Mouse (Mus musculus) neural tube, embryonic 11.5 days (tissue): ENCODE data around the gene Ppp1r14a. TPM values are rescaled to one million over a fixed set of nuclear protein-coding genes. Genes with fewer than 3 reads are reported as not detected.
A peak's percentile ranks its signal among the peaks of the same experiment; 100 is the strongest.

Experiments
- ATAC-seq: fragments of 200-750 bp; cut with Nextera tagmentation; 2 replicates; pipeline ENCODE4 v1.8.0; 2017; ENCODE audit warnings: moderate number of reproducible peaks, mild to moderate bottlenecking, moderate TSS enrichment, moderate library complexity; ENCODE audit not compliant: insufficient read depth, low FRiP score, low TSS enrichment
- DNase-seq: peaks from one replicate; pipeline ENCODE4 v3.0.0-alpha.2; 2015; ENCODE audit warnings: low spot score
- H3K27ac ChIP-seq: fragments of 300-500 bp; sonication (generic); 2 replicates; pipeline ENCODE4 v1.5.1; 2014; ENCODE audit warnings: low read depth, mild to moderate bottlenecking, low read length
- H3K27me3 ChIP-seq: fragments of 300-500 bp; sonication (generic); 2 replicates; pipeline ENCODE4 v1.6.1; 2014; ENCODE audit warnings: mild to moderate bottlenecking, low read length, mixed read lengths; ENCODE audit not compliant: control insufficient read depth, insufficient read depth
- H3K36me3 ChIP-seq: fragments of 300-500 bp; sonication (generic); 2 replicates; pipeline ENCODE4 v1.6.1; 2014; ENCODE audit warnings: mild to moderate bottlenecking, low read length, moderate library complexity, mixed read lengths; ENCODE audit not compliant: control insufficient read depth, insufficient read depth
- H3K4me1 ChIP-seq: fragments of 300-500 bp; sonication (generic); 2 replicates; pipeline ENCODE4 v1.6.1; 2014; ENCODE audit warnings: low read length, mixed read lengths; ENCODE audit not compliant: control insufficient read depth, insufficient read depth
- H3K4me2 ChIP-seq: fragments of 300-500 bp; sonication (generic); 2 replicates; pipeline ENCODE4 v1.6.1; 2014; ENCODE audit warnings: low read depth, mild to moderate bottlenecking, moderate library complexity
- H3K4me3 ChIP-seq: fragments of 300-500 bp; sonication (generic); 2 replicates; pipeline ENCODE4 v1.5.1; 2014; ENCODE audit warnings: low read depth, low read length
- H3K9ac ChIP-seq: fragments of 300-500 bp; sonication (generic); 2 replicates; pipeline ENCODE4 v1.6.1; 2014; ENCODE audit warnings: mild to moderate bottlenecking, low read length
- H3K9me3 ChIP-seq: fragments of 300-500 bp; sonication (generic); 2 replicates; pipeline ENCODE4 v1.6.1; 2016; ENCODE audit warnings: low read length; ENCODE audit not compliant: control insufficient read depth
- WGBS: fragments of 180-500 bp; shearing (Covaris S2); extraction: QIAGEN DNeasy Blood & Tissue Kit; methylation state at CpG from one replicate; pipeline ENCODE4 v1.1.7; 2014; 5-methylcytosine and 5-hydroxymethylcytosine counted together
- polyA plus RNA-seq: library from polyadenylated mRNA; unstranded; fragments of >200 nt; fragmentation: Nextera tagmentation; extraction: Ambion mirVana; gene quantifications from 2 replicates; pipeline ENCODE4 v1.2.1, GENCODE M21; 2014

Ppp1r14a gene
- polyA plus RNA-seq, 1 experiment from 2014 or later: 55.8 TPM

DNA sequence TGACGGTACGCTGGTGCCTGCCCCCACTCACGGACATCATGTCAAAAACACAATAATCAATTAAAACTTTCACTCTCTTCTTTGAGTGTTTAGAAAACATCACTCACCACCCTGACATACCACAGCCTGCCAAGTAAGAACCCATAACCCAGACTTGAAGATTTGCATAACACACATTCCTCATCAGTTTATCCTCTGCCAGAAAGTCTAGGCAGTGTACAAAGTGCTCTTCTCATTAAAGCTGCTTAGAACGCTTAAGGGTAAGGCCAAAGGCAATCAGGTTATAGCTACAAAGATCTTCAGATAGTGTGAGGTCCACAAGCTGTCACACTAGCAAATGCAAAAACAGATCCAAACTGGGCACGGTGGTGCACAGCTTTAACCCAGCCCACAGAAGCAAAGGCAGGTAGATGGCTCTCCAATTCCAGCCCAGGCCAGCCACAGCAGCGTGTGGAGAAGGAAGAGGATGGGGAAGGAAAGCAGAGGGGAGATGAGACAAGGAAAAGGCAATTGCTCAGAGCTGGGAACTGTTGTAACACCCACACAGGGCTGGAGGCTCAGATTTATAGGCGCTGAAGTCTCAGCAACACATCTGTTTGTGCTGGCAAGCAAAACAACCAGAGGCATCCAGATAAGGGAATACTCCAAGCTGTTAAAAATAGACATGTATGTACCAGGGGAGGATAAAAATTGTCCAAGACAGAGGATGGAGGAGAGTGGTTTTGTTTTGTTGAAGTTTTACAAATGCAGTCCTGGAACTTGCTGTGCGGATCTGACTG is 17.2 kb upstream of the Ppp1r14a start:
- Histone ChIP-seq H3K36me3 (no peaks in the 10 kb centered on the region), H3K4me2 (no peak overlapping the region), H3K9ac (no peak overlapping the region), H3K4me3 (no peak overlapping the region), H3K4me1 (no peaks in the 10 kb centered on the region), H3K9me3 (no peaks in the 10 kb centered on the region), H3K27ac (no peak overlapping the region), H3K27me3 (no peaks in the 10 kb centered on the region)
- WGBS: 79% methylated on average over 8 of the region's 8 CpGs
- DNase-seq: no peak
- no peak for ATAC-seq

DNA sequence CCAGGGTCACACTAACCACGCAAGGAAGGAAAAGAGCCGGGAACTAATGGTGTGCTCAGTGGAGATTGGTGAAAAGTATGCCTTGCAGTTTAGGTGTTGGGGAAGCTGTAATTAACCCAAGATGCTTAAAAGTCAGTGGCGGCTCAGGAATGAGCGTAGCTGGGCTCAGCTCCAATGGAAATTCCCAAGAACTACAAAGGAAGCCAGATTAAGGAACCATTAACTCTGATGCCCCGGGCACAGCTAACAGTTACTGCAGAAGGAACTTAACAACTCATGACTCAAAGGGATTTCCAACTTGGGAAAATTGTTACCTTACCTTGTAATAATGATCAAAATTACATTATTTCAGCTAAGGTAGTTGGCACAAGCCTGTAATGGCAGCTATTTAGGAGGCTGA is 12.4 kb upstream of the Ppp1r14a start:
- no peaks in the 10 kb centered on the region for H3K9me3 ChIP-seq
- peaks cover 10% of the 10 kb centered on the region for H3K27me3 ChIP-seq
- no peak overlapping the region for H3K4me2 ChIP-seq
- no peaks in the 10 kb centered on the region for H3K36me3 ChIP-seq
- 86% methylated on average over 5 of the region's 5 CpGs for WGBS
- no peak overlapping the region for H3K4me3 ChIP-seq
- H3K9ac ChIP-seq: no peak overlapping the region
- ATAC-seq: no peak
- peaks cover 4% of the 10 kb centered on the region for H3K4me1 ChIP-seq
- no peak overlapping the region for H3K27ac ChIP-seq
- DNase-seq: no peak

GRCm38 (mm10) chr7:29277510-29277909 is 11.6 kb upstream of the Ppp1r14a start:
- ATAC-seq: no peak

DNA sequence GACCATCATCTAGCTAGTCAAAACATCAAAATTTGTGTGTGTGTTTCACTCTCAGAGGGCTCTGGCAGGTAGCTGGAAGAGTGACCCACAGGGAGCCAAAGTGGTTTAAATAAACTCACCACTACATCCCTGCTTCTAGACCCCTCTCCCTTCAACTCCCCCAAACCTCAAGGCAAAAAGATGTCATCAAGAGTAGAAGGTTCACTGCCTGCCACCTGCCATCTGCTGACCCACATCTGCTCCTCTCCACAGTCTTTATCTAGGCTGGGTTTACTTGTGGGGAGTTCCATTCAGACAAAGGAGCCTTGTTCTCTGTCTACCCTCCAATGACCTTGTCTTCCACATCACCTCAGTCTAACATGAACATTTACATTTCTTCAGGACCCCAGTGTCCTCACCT is 9.8 kb upstream of the Ppp1r14a start:
- Histone ChIP-seq H3K4me3 (no peak overlapping the region), H3K4me1 (peaks cover 7% of the 10 kb centered on the region), H3K9me3 (no peaks in the 10 kb centered on the region), H3K27ac (no peak overlapping the region), H3K36me3 (no peaks in the 10 kb centered on the region), H3K4me2 (no peak overlapping the region), H3K9ac (no peak overlapping the region), H3K27me3 (peaks cover 22% of the 10 kb centered on the region)
- ATAC-seq (no peak), DNase-seq (no peak)

More at GRCm38 (mm10) chr7:29277510-29277909, 11.6 kb upstream of the Ppp1r14a start:
- Histone ChIP-seq H3K36me3 (no peaks in the 10 kb centered on the region), H3K9ac (no peak overlapping the region), H3K27me3 (peaks cover 18% of the 10 kb centered on the region), H3K4me3 (no peak overlapping the region), H3K27ac (no peak overlapping the region), H3K4me2 (no peak overlapping the region), H3K9me3 (no peaks in the 10 kb centered on the region), H3K4me1 (peaks cover 7% of the 10 kb centered on the region)
- no peak for DNase-seq
- 89% methylated on average over 4 of the region's 4 CpGs for WGBS

- ATAC-seq (no peak), DNase-seq (no peak)
- Histone ChIP-seq H3K36me3 (no peaks in the 10 kb centered on the region), H3K27me3 (peaks cover 22% of the 10 kb centered on the region), H3K4me2 (no peak overlapping the region), H3K27ac (no peak overlapping the region), H3K4me1 (peaks cover 7% of the 10 kb centered on the region), H3K4me3 (no peak overlapping the region), H3K9ac (no peak overlapping the region), H3K9me3 (no peaks in the 10 kb centered on the region)
- WGBS: 88% methylated on average over 8 of the region's 8 CpGs
Measured at GRCm38 (mm10) chr7:29279924-29280323, 9.2 kb upstream of the Ppp1r14a start.

- no peak overlapping the region for H3K27ac ChIP-seq
- H3K27me3 ChIP-seq: peaks cover 22% of the 10 kb centered on the region
- no peak overlapping the region for H3K9ac ChIP-seq
- peak overlapping the region; percentile 49 for H3K4me3 ChIP-seq
- peaks cover 7% of the 10 kb centered on the region for H3K4me1 ChIP-seq
- no peak for DNase-seq
- 13% methylated on average over 13 of the region's 13 CpGs for WGBS
- H3K9me3 ChIP-seq: no peaks in the 10 kb centered on the region
- ATAC-seq: no peak
- no peaks in the 10 kb centered on the region for H3K36me3 ChIP-seq
- peak overlapping the region; percentile 99 for H3K4me2 ChIP-seq
Measured at GRCm38 (mm10) chr7:29280801-29281200, 8.3 kb upstream of the Ppp1r14a start.

DNA sequence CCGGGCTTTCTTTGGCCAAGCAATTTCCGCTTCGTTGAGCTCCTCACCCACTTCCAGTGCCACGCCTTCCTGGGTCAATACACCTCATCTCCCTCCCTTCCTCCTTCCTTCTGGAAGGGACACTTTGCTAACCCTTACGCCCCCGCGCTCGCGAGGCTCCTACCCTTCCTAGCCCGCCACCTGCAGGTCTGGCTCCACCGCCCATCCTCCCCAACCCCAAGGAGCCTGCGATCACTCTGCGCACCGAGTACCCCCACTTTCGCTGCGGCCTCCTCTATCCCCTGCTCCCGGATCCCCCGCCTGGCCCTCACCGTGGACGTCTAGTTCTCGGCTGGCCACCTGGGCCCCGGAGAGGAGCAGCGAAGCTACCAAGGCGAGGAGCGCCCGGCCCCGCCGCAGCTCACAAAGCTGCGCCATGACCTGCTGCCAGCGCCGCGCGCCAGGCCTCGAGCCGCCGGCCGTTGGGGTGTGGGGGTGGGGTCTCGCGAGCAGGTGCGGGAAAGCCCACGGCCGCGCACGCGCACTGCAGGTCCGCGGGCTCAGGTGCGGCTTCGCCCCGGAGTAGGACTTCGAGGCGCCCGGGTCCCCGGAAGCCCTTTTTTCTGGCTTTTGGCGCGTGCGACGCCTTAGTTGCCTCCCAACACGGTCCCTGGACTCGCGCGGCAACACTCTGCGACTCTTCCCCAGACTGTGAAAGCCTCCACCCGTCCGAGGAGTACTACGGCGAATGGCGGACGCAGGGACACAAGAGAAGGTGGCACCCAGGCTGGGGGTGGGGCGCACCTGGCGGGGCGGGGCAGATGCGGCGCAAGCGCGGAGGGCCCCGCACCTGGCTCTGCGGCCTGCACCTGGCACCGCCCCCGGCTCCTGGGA is 7.7 kb upstream of the Ppp1r14a start, which contains the start of gene Spint2:
Gene Spint2, minus strand, starts transcription at position 712 of the 873 bp plus-strand sequence.
- under 1% methylated on average over 80 of the region's 80 CpGs for WGBS

DNA sequence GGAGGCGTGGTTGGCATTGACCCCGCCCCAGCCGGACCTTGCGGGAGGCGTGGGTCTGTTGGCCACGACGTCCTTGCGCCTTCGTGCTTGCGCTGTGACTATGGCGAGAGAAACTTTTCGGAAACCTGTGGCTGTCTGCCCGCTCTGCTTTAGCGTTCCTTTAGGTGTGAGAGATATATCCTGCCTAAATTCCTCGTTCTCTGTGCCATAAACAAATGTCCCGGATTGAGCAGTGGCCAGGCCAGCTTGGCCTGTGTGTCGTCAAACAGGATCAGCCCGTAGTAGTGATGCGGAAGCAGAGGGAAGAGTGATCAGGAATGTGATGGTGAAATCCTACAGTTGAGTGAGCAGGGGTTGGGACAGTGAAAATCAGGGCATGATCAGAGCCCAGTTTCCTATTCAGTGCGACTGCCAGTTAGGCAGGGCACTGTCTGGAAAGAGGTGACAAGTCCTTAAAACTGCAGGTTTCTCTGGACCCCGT is 7.0 kb upstream of the Ppp1r14a start:
- Histone ChIP-seq H3K27me3 (peaks cover 22% of the 10 kb centered on the region), H3K4me3 (peak overlapping the region; percentile 49), H3K9ac (peak overlapping the region; percentile 64), H3K4me2 (peak overlapping the region; percentile 99), H3K4me1 (peaks cover 7% of the 10 kb centered on the region), H3K27ac (no peak overlapping the region), H3K9me3 (no peaks in the 10 kb centered on the region), H3K36me3 (no peaks in the 10 kb centered on the region)
- ATAC-seq: no peak; the same call in 1 of the 2 replicates
- no peak for DNase-seq
- WGBS: 11% methylated on average over 21 of the region's 21 CpGs

More for the DNA sequence above, 7.7 kb upstream of the Ppp1r14a start, which contains the start of gene Spint2:
- DNase-seq (peak; percentile 63), ATAC-seq (no peak; the same call in 1 of the 2 replicates)
- H3K4me2 ChIP-seq: peak within 1 kb of the TSS; percentile 99
- peak within 1 kb of the TSS; percentile 49 for H3K4me3 ChIP-seq
- H3K4me1 ChIP-seq: peaks cover 7% of the 10 kb centered on the region
- no peak within 1 kb of the TSS for H3K27ac ChIP-seq
- no peaks in the 10 kb centered on the region for H3K9me3 ChIP-seq
- peak within 1 kb of the TSS; percentile 64 for H3K9ac ChIP-seq
- no peaks in the 10 kb centered on the region for H3K36me3 ChIP-seq
- H3K27me3 ChIP-seq: peaks cover 22% of the 10 kb centered on the region
